Mouse (Mus musculus): ENCODE results near the gene Slc27a5.

DNA sequence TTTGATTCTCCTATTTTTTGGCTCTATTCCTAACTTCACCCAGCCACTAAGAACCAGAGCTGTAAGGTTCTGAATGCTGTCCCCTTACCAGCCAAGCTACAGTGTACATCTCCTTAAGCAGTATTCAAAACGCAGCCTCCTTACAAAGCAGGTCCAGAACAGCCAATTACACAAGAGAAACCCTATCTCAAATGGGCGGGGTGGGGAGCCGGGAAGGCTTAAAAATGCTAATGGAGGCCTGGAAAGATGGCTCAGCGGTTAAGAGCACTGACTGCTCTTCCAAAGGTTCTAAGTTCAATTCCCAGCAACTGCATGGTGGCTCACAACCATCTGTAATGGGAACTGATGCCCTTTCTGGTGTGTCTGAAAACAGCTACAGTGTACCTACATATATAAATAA, 38.3 kb downstream of the Slc27a5 start:
- no peak for TF ChIP-seq CTCF (IDR thresholded peaks at IDR 0.05; ENCODE audit: insufficient read depth, low read depth, low read length)
- TF ChIP-seq POLR2A (IDR thresholded peaks at IDR 0.05; ENCODE audit: insufficient read depth, low read depth, low read length) = no peak
